Mouse (Mus musculus) testis, adult 2 months (tissue): ENCODE data around the gene Plk3.

Experiments
- CTCF ChIP-seq: fragments of 200-500 bp; IDR thresholded peaks from 2 replicates; pipeline ENCODE4 v1.5.1; 2012; ENCODE audit warnings: low read depth, mild to moderate bottlenecking, inconsistent platforms, low read length, moderate library complexity; ENCODE audit not compliant: control insufficient read depth, insufficient read depth, insufficient replicate concordance
- POLR2A ChIP-seq: fragments of 200-500 bp; IDR thresholded peaks from 2 replicates; pipeline ENCODE4 v1.6.1; 2012; ENCODE audit warnings: low read depth, mild to moderate bottlenecking, inconsistent platforms, low read length, moderate library complexity; ENCODE audit not compliant: control insufficient read depth

DNA sequence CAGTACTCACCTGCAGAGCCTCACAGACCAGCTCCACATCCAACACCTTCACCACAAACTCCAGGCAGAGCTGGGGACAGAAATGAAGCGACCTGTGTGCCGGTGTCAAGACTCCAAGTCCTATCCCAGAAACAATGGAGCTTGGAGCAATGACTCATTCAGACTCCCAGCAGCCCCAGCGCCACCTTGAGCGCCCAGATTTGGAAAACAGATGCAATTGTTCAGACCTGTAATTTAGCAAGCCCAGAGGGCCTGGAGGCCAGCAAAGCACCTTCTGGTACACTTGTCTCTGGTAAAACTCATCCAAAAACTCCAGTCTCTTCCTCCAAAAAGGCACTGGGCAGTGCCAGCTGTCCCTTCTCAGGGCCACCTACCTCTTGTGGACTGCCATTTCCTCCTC, 11.6 kb downstream of the Plk3 start:
- TF ChIP-seq POLR2A (no peak), CTCF (no peak)
